Mouse (Mus musculus) E14TG2a.4 (cell line): ENCODE results near the gene Edem2.

ENCODE experiments used
- CTCF ChIP-seq: conservative IDR thresholded peaks from 2 replicates; pipeline ENCODE4 v1.5.1; 2014; ENCODE audit warnings: low read length
- NANOG ChIP-seq: IDR thresholded peaks from 2 replicates; pipeline ENCODE4 v1.6.1; 2014; ENCODE audit warnings: borderline replicate concordance, low read length, mixed read lengths
- POU5F1 ChIP-seq: IDR thresholded peaks from 2 replicates; pipeline ENCODE4 v1.6.1; 2014; ENCODE audit warnings: low read length, borderline replicate concordance

DNA sequence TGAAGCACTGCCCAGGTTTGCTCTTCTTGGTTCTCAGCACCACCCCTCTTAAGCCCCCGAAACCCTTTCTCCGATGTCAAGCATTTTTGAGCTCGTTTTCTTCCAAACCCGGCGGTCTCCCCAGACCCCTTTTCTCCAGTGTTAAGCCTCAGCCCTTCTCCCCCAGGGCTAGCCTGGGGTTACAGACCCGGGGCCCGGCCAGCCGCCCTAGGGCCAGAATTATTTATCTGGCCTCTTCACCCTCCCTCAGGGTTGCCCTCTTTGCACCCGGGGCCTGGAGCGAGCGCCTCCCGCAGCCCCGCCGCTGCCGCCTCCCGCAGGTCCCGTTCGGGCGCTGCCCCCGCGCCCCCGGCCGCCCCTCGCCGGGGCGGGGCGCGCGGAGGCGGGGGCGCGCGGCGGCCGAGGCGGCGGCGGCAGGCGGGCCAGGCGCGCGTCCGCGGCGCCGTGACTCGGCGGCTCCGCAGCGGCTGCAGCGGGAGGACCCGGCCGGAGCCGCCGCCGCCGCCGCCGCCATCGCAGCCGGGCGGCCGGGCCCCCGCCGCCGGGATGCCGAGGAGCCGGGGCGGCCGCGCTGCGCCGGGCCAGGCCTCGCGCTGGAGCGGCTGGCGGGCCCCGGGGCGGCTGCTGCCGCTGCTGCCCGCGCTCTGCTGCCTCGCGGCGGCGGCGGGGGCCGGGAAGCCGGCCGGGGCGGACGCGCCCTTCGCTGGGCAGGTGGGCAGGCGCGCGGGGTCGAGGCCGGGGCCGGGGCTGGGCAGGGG, 45.8 kb upstream of the Edem2 start, which contains the start of gene Mmp24:
- TF ChIP-seq CTCF, result no peak
- TF ChIP-seq NANOG, result no peak
- no peak for TF ChIP-seq POU5F1
